Mouse (Mus musculus): ENCODE results near the gene Ugt1a8. TPM values are rescaled to one million over a fixed set of nuclear protein-coding genes. Genes with fewer than 3 reads are reported as not detected.

Gene Ugt1a8
- total and polyA plus RNA-seq, 3 experiments, result not detected

GRCm38 (mm10) chr1:88255989-88256754 lies 168.6 kb downstream of the Ugt1a8 start:
- TF ChIP-seq POLR2AphosphoS5 (IDR thresholded peaks at IDR 0.05; ENCODE audit: insufficient replicate concordance, low read depth, low read length), result no peak; the same call in 1 of the 2 replicates
- TF ChIP-seq TAL1 (conservative IDR thresholded peaks at IDR 0.05; ENCODE audit: low read depth, low read length), result no peak
- no peak for TF ChIP-seq GATA1 (IDR thresholded peaks at IDR 0.05; ENCODE audit: borderline replicate concordance, low read length)
- TF ChIP-seq CTCF (IDR thresholded peaks at IDR 0.05; ENCODE audit: low read depth, low read length), result no peak
- peak; percentile 6; the same call in 1 of the 2 replicates for TF ChIP-seq GATA2 (IDR thresholded peaks at IDR 0.05; ENCODE audit: borderline replicate concordance, low read depth, low read length)
- Histone ChIP-seq H3K9me3 (replicated peaks) (no peaks in the 10 kb centered on the region), H3K36me3 (replicated peaks) (peaks cover 22% of the 10 kb centered on the region), H3K4me1 (ENCODE audit: insufficient read depth, low read depth, low read length) (peaks cover 6% of the 10 kb centered on the region), H3K4me3 (ENCODE audit: low read depth, low read length) (no peak overlapping the region), H3K27me3 (ENCODE audit: insufficient read depth, low read length) (peaks cover 34% of the 10 kb centered on the region)
- no peak for DNase-seq (ENCODE audit: low spot score)
- no peak for ATAC-seq (ENCODE audit: extremely low read depth, insufficient number of reproducible peaks, low FRiP score, poor library complexity, severe bottlenecking)

- no peak for ATAC-seq (ENCODE audit: extremely low read depth, insufficient number of reproducible peaks, low FRiP score, poor library complexity, severe bottlenecking)
- TF ChIP-seq GATA1 (IDR thresholded peaks at IDR 0.05; ENCODE audit: borderline replicate concordance, low read length) (no peak), CTCF (IDR thresholded peaks at IDR 0.05; ENCODE audit: low read depth, low read length) (peak; percentile 24; the same call in 1 of the 2 replicates), TAL1 (conservative IDR thresholded peaks at IDR 0.05; ENCODE audit: low read depth, low read length) (no peak), POLR2AphosphoS5 (IDR thresholded peaks at IDR 0.05; ENCODE audit: insufficient replicate concordance, low read depth, low read length) (no peak), GATA2 (IDR thresholded peaks at IDR 0.05; ENCODE audit: borderline replicate concordance, low read depth, low read length) (0 out of 2 replicates have a peak, but pooled peaks have one; percentile 14)
- H3K4me3 ChIP-seq (ENCODE audit: low read depth, low read length), result no peak overlapping the region
Observed at GRCm38 (mm10) chr1:88256886-88257663, 169.5 kb downstream of the Ugt1a8 start.

GRCm38 (mm10) chr1:88257681-88258080 lies 170.1 kb downstream of the Ugt1a8 start:
- no peak for DNase-seq (ENCODE audit: low spot score)
- ATAC-seq (ENCODE audit: extremely low read depth, insufficient number of reproducible peaks, low FRiP score, poor library complexity, severe bottlenecking), result no peak

More at GRCm38 (mm10) chr1:88256886-88257663, 169.5 kb downstream of the Ugt1a8 start:
- Histone ChIP-seq H3K4me1 (ENCODE audit: insufficient read depth, low read depth, low read length) (peaks cover 10% of the 10 kb centered on the region), H3K27me3 (ENCODE audit: insufficient read depth, low read length) (peaks cover 29% of the 10 kb centered on the region), H3K36me3 (replicated peaks) (peaks cover 31% of the 10 kb centered on the region), H3K9me3 (replicated peaks) (no peaks in the 10 kb centered on the region)
- DNase-seq (ENCODE audit: low spot score), result no peak

GRCm38 (mm10) chr1:88258361-88258760 lies 170.7 kb downstream of the Ugt1a8 start:
- peaks cover 20% of the 10 kb centered on the region for H3K27me3 ChIP-seq (ENCODE audit: insufficient read depth, low read length)
- H3K36me3 ChIP-seq (replicated peaks), result peaks cover 44% of the 10 kb centered on the region
- TF ChIP-seq CTCF (IDR thresholded peaks at IDR 0.05; ENCODE audit: low read depth, low read length) (no peak), TAL1 (conservative IDR thresholded peaks at IDR 0.05; ENCODE audit: low read depth, low read length) (no peak), GATA1 (IDR thresholded peaks at IDR 0.05; ENCODE audit: borderline replicate concordance, low read length) (no peak), GATA2 (IDR thresholded peaks at IDR 0.05; ENCODE audit: borderline replicate concordance, low read depth, low read length) (no peak), POLR2AphosphoS5 (IDR thresholded peaks at IDR 0.05; ENCODE audit: insufficient replicate concordance, low read depth, low read length) (no peak)
- no peaks in the 10 kb centered on the region for H3K9me3 ChIP-seq (replicated peaks)
- ATAC-seq (ENCODE audit: extremely low read depth, insufficient number of reproducible peaks, low FRiP score, poor library complexity, severe bottlenecking), result no peak
- H3K4me1 ChIP-seq (ENCODE audit: insufficient read depth, low read depth, low read length), result peaks cover 20% of the 10 kb centered on the region
- no peak overlapping the region for H3K4me3 ChIP-seq (ENCODE audit: low read depth, low read length)
- no peak for DNase-seq (ENCODE audit: low spot score)

More at GRCm38 (mm10) chr1:88257681-88258080, 170.1 kb downstream of the Ugt1a8 start:
- Histone ChIP-seq H3K4me1 (ENCODE audit: insufficient read depth, low read depth, low read length) (peaks cover 15% of the 10 kb centered on the region), H3K9me3 (replicated peaks) (no peaks in the 10 kb centered on the region), H3K27me3 (ENCODE audit: insufficient read depth, low read length) (peaks cover 23% of the 10 kb centered on the region), H3K4me3 (ENCODE audit: low read depth, low read length) (no peak overlapping the region), H3K36me3 (replicated peaks) (peaks cover 37% of the 10 kb centered on the region)
- TF ChIP-seq TAL1 (conservative IDR thresholded peaks at IDR 0.05; ENCODE audit: low read depth, low read length) (no peak), CTCF (IDR thresholded peaks at IDR 0.05; ENCODE audit: low read depth, low read length) (no peak), GATA2 (IDR thresholded peaks at IDR 0.05; ENCODE audit: borderline replicate concordance, low read depth, low read length) (no peak), POLR2AphosphoS5 (IDR thresholded peaks at IDR 0.05; ENCODE audit: insufficient replicate concordance, low read depth, low read length) (no peak), GATA1 (IDR thresholded peaks at IDR 0.05; ENCODE audit: borderline replicate concordance, low read length) (no peak)

- Histone ChIP-seq H3K36me3 (replicated peaks) (peaks cover 51% of the 10 kb centered on the region), H3K4me3 (ENCODE audit: low read depth, low read length) (no peak overlapping the region), H3K27me3 (ENCODE audit: insufficient read depth, low read length) (peaks cover 20% of the 10 kb centered on the region), H3K4me1 (ENCODE audit: insufficient read depth, low read depth, low read length) (peaks cover 21% of the 10 kb centered on the region), H3K9me3 (replicated peaks) (no peaks in the 10 kb centered on the region)
- no peak for ATAC-seq (ENCODE audit: extremely low read depth, insufficient number of reproducible peaks, low FRiP score, poor library complexity, severe bottlenecking)
- no peak for DNase-seq (ENCODE audit: low spot score)
- TF ChIP-seq TAL1 (conservative IDR thresholded peaks at IDR 0.05; ENCODE audit: low read depth, low read length), result no peak
- no peak for TF ChIP-seq CTCF (IDR thresholded peaks at IDR 0.05; ENCODE audit: low read depth, low read length)
- TF ChIP-seq POLR2AphosphoS5 (IDR thresholded peaks at IDR 0.05; ENCODE audit: insufficient replicate concordance, low read depth, low read length), result peak; percentile 82; the same call in 1 of the 2 replicates
- TF ChIP-seq GATA2 (IDR thresholded peaks at IDR 0.05; ENCODE audit: borderline replicate concordance, low read depth, low read length), result no peak
- TF ChIP-seq GATA1 (IDR thresholded peaks at IDR 0.05; ENCODE audit: borderline replicate concordance, low read length), result peak; percentile 33; the same call in 1 of the 2 replicates
Observed at GRCm38 (mm10) chr1:88258881-88259642, 171.4 kb downstream of the Ugt1a8 start.

All from G1E (cell line).